Mouse (Mus musculus) kidney, postnatal 0 days (tissue): ENCODE results near the gene Plcb3. TPM values are rescaled to one million over a fixed set of nuclear protein-coding genes. Genes with fewer than 3 reads are reported as not detected.
A peak's percentile ranks its signal among the peaks of the same experiment; 100 is the strongest.

Source experiments
- ATAC-seq: fragments of 200-750 bp; cut with Nextera tagmentation; replicated peaks from 2 replicates; pipeline ENCODE4 v1.8.0; 2017; ENCODE audit warnings: low read depth, moderate number of reproducible peaks, moderate TSS enrichment, moderate library complexity; ENCODE audit not compliant: low FRiP score
- DNase-seq: peaks from one replicate; pipeline ENCODE4 v3.0.0-alpha.2; 2016; ENCODE audit warnings: low spot score
- H3K27ac ChIP-seq: fragments of 300-500 bp; sonication (generic); 2 replicates; pipeline ENCODE4 v1.5.1; 2014; ENCODE audit warnings: mild to moderate bottlenecking
- H3K27me3 ChIP-seq: fragments of 300-500 bp; sonication (generic); 2 replicates; pipeline ENCODE4 v1.6.1; 2014; ENCODE audit warnings: low read length, mixed read lengths; ENCODE audit not compliant: insufficient read depth
- H3K36me3 ChIP-seq: fragments of 300-500 bp; sonication (generic); 2 replicates; pipeline ENCODE4 v1.6.1; 2014; ENCODE audit warnings: low read length, mixed read lengths; ENCODE audit not compliant: insufficient read depth
- H3K4me1 ChIP-seq: fragments of 300-500 bp; sonication (generic); replicated peaks from 2 replicates; pipeline ENCODE4 v1.6.1; 2014; ENCODE audit warnings: antibody characterized with exemption, low read length, mixed read lengths; ENCODE audit not compliant: insufficient read depth
- H3K4me2 ChIP-seq: fragments of 300-500 bp; sonication (generic); 2 replicates; pipeline ENCODE4 v1.6.1; 2014; ENCODE audit warnings: mild to moderate bottlenecking, low read length, moderate library complexity, mixed read lengths
- H3K4me3 ChIP-seq: fragments of 300-500 bp; sonication (generic); replicated peaks from 2 replicates; pipeline ENCODE4 v1.5.1; 2014; ENCODE audit warnings: low read depth, low read length
- H3K9ac ChIP-seq: fragments of 300-500 bp; sonication (generic); 2 replicates; pipeline ENCODE4 v1.6.1; 2014; ENCODE audit warnings: low read depth, low read length
- H3K9me3 ChIP-seq: fragments of 300-500 bp; sonication (generic); replicated peaks from 2 replicates; pipeline ENCODE4 v1.6.1; 2016; ENCODE audit warnings: low read length, inconsistent platforms, mixed read lengths
- CTCF ChIP-seq: IDR thresholded peaks from 2 replicates; pipeline ENCODE4 v1.5.1; 2016; ENCODE audit warnings: antibody characterized with exemption, low read depth, mild to moderate bottlenecking, moderate library complexity
- WGBS: fragments of 180-500 bp; shearing (Covaris S2); extraction: QIAGEN DNeasy Blood & Tissue Kit; methylation state at CpG from one replicate; pipeline ENCODE4 v1.1.7; 2014; 5-methylcytosine and 5-hydroxymethylcytosine counted together
- polyA plus RNA-seq: library from polyadenylated mRNA; unstranded; fragments of >200 nt; fragmentation: Nextera tagmentation; extraction: Ambion mirVana; gene quantifications from 2 replicates; pipeline ENCODE4 v1.2.1, GENCODE M21; 2015

Plcb3 gene
- polyA plus RNA-seq, 1 experiment from 2014 or later: 24.6 TPM

GRCm38 (mm10) chr19:6925307-6925573 lies 51.0 kb downstream of the Plcb3 start, which contains the start of gene Catsperz:
Gene Catsperz, minus strand, starts transcription at chr19:6925380.
- DNase-seq (peak; percentile 61), ATAC-seq (no peak)
- Histone ChIP-seq H3K36me3 (no peaks in the 10 kb centered on the region), H3K27me3 (peaks cover 30% of the 10 kb centered on the region), H3K4me1 (peaks cover 9% of the 10 kb centered on the region), H3K4me2 (peak within 1 kb of the TSS; percentile 44), H3K9me3 (no peaks in the 10 kb centered on the region), H3K27ac (no peak within 1 kb of the TSS), H3K9ac (no peak within 1 kb of the TSS), H3K4me3 (peak within 1 kb of the TSS; percentile 1)
- 3% methylated on average over 9 of the region's 9 CpGs for WGBS
- TF ChIP-seq CTCF: no peak

GRCm38 (mm10) chr19:6924461-6925306 lies 51.6 kb downstream of the Plcb3 start:
- Histone ChIP-seq H3K9me3 (no peaks in the 10 kb centered on the region), H3K27ac (no peak overlapping the region), H3K4me3 (peak overlapping the region; percentile 1), H3K36me3 (no peaks in the 10 kb centered on the region), H3K9ac (no peak overlapping the region), H3K4me1 (peaks cover 9% of the 10 kb centered on the region), H3K27me3 (peaks cover 30% of the 10 kb centered on the region), H3K4me2 (peak overlapping the region; percentile 44)
- no peak for ATAC-seq
- DNase-seq: peak; percentile 87
- peak; percentile 77 for TF ChIP-seq CTCF
- WGBS: 3% methylated on average over 39 of the region's 39 CpGs

GRCm38 (mm10) chr19:6922901-6923735 lies 53.2 kb downstream of the Plcb3 start:
- DNase-seq: no peak
- H3K36me3 ChIP-seq: no peaks in the 10 kb centered on the region
- H3K27me3 ChIP-seq: peaks cover 27% of the 10 kb centered on the region
- no peak overlapping the region for H3K4me3 ChIP-seq
- no peak for TF ChIP-seq CTCF
- no peak overlapping the region; the same call in 1 of the 2 replicates for H3K4me2 ChIP-seq
- WGBS: 62% methylated on average over 6 of the region's 6 CpGs
- 0 out of 2 replicates have a peak overlapping the region, but pooled peaks have one; percentile 62 for H3K27ac ChIP-seq
- H3K9me3 ChIP-seq: no peaks in the 10 kb centered on the region
- 0 out of 2 replicates have a peak overlapping the region, but pooled peaks have one; percentile 52 for H3K9ac ChIP-seq
- ATAC-seq: no peak
- H3K4me1 ChIP-seq: peaks cover 9% of the 10 kb centered on the region

GRCm38 (mm10) chr19:6921647-6922567 lies 54.4 kb downstream of the Plcb3 start, which contains the start of gene Esrra:
Gene Esrra, minus strand, starts transcription at chr19:6921813.
- peak within 1 kb of the TSS; percentile 92 for H3K27ac ChIP-seq
- peaks cover 9% of the 10 kb centered on the region for H3K4me1 ChIP-seq
- peak within 1 kb of the TSS; percentile 77 for H3K4me3 ChIP-seq
- peaks cover 20% of the 10 kb centered on the region for H3K27me3 ChIP-seq
- under 1% methylated on average over 59 of the region's 66 CpGs for WGBS
- peak within 1 kb of the TSS; percentile 97 for H3K4me2 ChIP-seq
- H3K36me3 ChIP-seq: no peaks in the 10 kb centered on the region
- no peak for TF ChIP-seq CTCF
- ATAC-seq (peak; percentile 90), DNase-seq (peak; percentile 100)
- peak within 1 kb of the TSS; percentile 85 for H3K9ac ChIP-seq
- no peaks in the 10 kb centered on the region for H3K9me3 ChIP-seq

- 1% methylated on average over 44 of the region's 48 CpGs for WGBS
- peak; percentile 34; the same call in 1 of the 2 replicates for TF ChIP-seq CTCF
- Histone ChIP-seq H3K4me3 (peak overlapping the region; percentile 77), H3K27me3 (peaks cover 12% of the 10 kb centered on the region), H3K4me2 (peak overlapping the region; percentile 97), H3K4me1 (peaks cover 9% of the 10 kb centered on the region), H3K9me3 (no peaks in the 10 kb centered on the region), H3K36me3 (no peaks in the 10 kb centered on the region), H3K9ac (peak overlapping the region; percentile 85), H3K27ac (peak overlapping the region; percentile 92)
- ATAC-seq (peak; percentile 0; the same call in 1 of the 2 replicates), DNase-seq (no peak)
These were observed 55.3 kb downstream of the Plcb3 start for GRCm38 (mm10) chr19:6920741-6921636.
